Mouse (Mus musculus) layer of hippocampus, adult 8-10 months (tissue): ENCODE measurements around the gene Rpusd2. TPM values are rescaled to one million over a fixed set of nuclear protein-coding genes. Genes with fewer than 3 reads are reported as not detected.
"Not testable (repeated sequence)": the region's sequence is repeated elsewhere in the genome, so short reads cannot be mapped to it uniquely, and the experiment has no call there.

Experiments used
- DNase-seq, 2 experiments: peaks; one replicate each; pipeline ENCODE4 v3.0.0; 2022; ENCODE audit warnings: low spot score in 2 of 2
- total RNA-seq, 4 experiments: library from RNA; stranded (reverse); gene quantifications; 2 replicates each; pipeline ENCODE4 v1.2.4; 2022

The Rpusd2 gene
- 1 to 10 TPM; 7.4 to 9.4 (median 9.0) TPM for total RNA-seq

DNA sequence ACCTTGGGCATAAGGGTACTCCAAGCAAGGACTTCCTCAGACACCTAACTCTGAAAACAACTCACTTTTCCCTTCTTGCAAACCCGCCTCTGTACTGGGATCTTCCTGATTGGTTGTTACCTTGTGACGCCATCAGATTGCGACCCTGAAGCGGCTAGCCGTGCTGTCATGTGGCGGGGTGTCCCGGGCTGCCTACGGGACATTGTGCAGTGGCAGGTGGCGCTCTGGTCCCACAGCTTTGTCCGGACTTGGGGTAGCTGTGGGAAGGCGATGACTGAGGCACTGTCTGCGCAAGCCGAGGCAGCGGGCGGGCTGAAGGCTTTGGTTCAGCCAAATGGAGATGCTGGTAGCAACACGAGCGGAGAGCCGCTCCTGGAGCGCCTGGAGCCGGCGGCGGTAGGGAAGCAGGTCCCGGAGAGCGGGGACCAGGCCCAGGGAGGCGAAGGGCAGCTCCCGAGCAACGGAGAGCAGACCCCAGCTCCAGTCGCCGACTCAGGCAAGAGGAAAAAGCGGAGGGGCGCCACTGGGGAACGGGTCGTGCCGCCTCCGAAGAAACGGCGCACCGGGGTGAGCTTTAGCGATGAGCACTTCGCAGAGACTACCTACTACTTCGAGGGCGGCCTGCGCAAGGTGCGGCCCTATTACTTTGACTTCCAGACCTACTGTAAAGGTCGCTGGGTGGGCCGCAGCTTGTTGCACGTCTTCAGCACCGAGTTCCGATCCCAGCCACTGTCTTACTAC lies at the start of gene Rpusd2:
Gene Rpusd2 (plus strand): TSS at position 135 of the 741 bp plus-strand sequence.
- DNase-seq = peak; percentile 92 to 93

DNA sequence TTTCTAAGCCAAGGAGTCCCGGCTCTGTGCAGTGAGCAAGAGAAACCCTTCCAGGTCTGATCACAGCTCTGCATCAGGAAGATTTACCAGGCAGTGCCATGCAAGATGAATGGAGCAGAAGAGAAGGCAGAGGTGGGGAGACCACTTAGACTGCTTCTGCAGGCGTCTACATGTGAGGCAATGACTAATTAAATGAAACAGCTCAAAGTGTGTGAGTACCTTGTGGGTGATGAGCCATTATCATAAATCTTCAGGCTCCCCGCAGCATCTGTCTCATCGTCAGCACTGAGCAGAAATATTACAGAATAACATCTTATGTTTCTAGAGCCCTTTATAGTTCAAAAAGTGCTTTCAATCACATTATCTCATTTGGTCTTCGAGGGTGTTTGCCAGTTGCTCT lies 39.1 kb upstream of the Rpusd2 start:
- no peak for DNase-seq

DNA sequence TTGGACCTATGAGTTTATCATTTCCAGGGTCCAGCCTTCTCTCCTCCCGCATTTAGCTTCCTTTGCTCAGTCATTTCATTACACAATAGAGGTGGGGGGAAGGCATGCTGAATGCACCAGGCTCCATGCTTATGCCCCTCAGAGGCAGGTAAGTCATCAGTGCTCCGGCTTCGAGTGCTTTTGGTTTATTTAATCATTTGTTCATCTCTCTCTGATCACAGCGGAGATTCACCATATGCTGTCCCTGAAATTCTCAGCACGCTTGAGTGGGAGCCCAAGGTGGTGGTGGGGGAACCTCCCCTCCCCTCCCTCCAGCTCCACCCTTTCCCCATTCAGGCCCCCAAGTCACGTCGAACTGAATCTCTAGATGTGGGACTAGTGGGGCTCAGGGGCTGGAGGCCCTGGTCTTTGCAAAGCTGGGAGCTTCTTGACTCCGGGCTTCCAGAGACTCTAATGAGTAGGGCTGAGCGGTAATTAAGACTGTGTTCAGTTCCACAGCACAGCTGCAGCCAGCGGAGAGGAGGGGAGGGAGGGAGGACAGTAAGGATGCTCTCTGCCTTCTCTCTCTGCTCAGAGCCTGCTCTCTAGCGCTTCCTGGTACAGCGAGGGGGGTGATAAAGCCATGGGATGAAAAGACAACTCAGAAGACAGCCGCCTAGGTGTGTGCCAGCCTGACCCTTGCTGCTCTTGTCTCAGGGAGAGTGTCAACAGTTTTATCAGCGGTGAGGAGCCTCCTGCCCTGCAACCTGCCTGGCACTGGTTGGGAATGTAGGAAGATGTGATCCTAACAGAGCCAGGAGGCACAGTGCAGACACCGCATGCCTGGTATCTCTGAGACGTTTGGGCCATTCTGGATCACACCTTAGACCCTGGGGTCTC lies 38.4 kb upstream of the Rpusd2 start:
- DNase-seq = no peak

DNA sequence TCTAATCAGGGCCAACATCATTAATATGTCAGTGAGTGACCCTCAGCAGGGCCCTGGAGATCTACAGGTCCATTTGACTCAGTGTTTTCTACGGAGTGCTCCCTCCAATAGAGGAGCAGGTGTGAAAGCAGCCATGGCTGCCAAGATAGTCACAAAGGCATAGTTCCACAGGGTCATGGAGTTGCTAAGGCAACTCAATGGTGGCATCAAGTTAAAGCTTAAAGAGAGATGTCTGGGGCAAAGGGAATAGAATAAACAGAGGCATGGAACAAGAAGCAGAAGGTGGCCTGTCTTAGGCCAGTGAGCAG lies 37.8 kb upstream of the Rpusd2 start:
- no peak for DNase-seq

DNA sequence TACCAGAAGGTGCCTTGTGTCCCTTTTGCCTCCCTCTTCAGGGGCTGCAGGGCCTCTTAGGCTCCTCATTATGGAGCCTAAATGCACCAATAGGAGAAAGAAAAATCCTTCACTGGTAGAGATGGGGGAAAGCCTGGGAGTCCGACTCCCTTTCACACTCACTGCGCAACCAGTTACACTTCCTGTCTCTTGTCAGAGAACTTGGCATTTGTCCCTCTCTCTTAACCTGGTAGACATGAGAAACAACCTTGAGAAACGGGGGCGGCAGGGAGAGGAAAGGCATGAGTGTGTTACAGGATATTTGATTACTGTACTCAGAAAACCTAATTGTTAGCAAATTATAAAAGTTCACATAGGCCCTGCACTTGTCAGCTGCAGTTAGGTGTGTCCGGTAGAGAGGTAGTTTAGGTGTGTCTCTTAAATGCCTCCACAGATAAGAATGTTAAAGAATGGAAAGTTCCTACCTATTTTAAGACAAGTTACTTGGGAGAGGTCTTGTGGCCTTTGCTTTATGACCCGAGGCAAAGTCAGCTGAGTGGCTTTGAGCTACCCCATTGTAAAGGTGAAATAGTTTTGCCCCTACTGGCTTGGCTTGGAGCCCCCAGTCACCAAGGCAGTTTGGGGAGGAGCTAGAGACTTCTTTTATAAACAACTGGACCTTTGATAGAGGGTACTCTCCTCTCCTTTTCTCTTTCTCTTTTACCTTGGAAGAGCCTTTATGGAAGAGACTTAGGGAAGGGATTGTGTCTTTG lies 36.3 kb upstream of the Rpusd2 start:
- DNase-seq = no peak

DNA sequence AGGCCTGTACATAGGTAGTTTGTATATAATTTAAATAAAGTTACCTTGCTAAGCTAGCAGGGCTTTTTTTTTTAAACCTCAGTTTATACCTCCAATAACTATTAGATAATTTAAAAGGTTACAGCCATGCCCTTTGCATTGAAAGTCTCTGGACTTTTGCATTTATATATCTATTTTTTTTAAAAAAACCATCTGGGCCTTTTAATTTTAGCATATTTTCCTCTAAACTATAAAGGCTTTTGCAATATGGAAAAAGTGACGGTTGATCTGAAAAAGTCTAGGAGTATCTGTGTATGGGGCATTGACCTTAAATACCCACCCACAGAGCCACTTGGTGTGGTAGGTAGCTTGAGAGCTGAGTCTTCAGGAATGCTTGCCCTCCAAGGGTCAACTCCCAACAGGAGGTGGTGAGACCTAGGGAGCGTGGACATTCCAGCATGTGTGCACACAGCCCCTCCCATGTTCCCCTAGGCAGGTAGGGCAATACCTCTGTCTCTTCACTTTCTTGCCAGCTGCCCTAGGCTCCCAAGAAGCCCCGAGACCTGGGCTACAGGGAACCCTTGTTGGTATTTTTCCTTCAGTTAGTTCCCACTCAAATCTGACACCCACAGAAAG lies 35.5 kb upstream of the Rpusd2 start:
- DNase-seq = no peak

DNA sequence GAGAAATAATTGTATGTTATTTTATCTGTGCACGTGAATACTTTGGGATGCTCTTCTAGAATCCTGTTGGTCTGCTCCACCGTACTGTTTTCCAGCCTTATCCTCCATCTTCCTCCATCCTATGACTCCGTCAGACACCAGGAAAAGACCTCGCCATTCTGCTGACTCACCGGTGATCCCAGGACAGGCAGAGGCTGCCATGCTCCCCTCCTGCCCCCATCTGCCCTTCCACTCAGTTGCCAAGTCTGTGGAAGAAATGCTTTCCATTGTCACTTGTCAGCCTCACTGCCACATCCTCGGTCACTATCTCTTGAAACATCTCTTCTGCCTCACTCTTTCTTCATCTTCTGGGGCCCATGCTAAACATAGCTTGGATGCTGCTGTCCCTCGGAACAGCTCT lies 27.7 kb upstream of the Rpusd2 start:
- DNase-seq = no peak

DNA sequence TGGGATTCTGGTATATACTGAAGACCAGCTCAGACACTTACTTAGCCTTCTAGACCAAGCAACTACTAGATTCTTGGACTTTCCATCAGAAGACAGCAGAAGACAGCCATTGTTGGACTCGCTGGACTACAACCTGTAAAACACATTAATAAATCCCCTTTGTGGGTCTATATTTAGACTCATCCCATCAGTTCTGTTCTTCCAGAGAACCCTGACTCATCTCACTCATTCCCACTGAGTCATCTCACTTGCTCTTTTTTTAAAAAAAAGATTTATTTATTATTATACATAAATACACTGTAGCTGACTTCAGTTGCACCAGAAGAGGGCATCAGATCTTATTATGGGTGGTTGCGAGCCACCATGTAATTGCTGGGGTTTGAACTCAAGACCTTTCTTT lies 25.2 kb upstream of the Rpusd2 start:
- no peak for DNase-seq

DNA sequence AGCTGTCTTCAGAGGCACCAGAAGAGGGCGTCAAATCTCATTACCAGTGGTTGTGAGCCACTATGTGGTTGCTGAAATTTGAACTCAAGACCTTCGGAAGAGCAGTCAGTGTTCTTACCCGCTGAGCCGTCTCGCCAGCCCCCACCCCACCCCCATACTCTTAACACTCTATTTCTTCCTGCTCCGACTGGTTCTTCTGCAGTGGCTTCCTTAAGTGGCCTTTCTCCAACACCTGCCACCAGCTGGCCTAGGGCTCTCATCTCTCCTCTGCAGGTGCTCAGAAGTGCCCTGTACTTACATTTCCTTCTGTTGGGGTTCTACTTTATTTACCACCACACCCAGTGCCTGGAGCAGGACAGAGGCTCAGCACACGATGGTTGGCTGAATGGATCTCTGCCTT lies 19.6 kb upstream of the Rpusd2 start:
- DNase-seq = no peak

DNA sequence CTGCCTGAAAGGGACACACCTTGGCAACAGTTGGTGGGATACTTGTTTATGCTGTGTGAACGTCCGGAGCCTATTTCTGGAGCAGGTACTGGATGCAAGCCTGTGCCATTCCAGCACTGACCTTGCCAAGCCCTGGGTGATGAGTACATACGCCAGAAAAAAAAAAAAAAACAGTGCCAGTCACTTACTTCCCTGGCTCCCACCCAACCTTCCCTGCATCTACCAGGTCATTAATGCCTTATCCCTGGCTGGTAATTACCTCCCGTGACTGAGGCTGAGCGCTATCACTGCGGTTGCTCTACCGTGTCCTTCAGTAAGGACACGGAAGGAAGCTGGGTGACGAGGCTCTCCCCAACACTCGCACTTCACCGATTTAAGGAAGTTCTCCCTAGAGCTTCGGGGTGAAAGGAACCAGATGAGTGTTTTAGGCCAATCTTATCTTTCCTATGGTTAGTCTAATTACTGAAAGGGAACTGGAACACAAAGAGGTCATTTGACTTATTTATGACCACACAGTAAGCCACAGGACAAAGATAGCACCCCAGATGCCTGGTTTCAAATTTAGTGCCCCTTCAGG lies 18.9 kb upstream of the Rpusd2 start:
- DNase-seq = no peak

DNA sequence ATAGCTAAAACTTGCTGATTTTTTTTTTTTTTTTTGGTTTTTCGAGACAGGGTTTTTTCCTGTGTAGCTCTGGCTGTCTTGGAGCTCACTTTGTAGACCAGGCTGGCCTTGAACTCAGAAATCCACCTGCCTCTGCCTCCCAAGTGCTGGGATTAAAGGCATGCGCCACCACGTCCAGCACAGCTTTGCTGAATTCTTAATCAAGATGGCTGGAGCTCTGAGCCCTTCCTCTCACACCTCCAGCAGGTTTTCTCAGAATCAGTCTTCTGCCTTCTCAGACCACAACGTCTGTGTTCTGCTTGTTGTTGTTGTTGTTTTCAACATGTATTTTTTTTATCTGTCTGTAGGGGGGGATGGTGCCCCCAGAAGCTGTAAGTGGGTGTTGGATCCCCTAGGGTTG lies 18.3 kb upstream of the Rpusd2 start:
- not testable (repeated sequence) for DNase-seq

DNA sequence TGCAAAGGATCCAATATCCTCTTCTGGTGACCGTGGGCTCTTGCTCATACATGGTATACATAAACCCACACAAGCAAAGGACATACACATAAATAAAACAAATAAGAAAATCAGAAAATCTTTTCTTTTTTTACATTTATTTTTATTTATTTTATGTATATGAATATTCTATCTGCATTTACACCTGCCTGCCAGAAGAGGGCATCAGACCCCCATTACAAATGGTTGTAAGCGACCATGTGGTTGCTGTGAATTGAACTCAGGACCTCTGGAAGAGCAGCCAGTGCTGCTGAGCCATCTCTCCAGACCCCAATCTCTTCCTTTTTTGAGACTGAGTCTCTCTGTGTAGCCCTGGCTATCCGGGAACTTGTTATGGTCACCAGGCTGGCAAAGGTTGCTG lies 16.9 kb upstream of the Rpusd2 start:
- DNase-seq = no peak

DNA sequence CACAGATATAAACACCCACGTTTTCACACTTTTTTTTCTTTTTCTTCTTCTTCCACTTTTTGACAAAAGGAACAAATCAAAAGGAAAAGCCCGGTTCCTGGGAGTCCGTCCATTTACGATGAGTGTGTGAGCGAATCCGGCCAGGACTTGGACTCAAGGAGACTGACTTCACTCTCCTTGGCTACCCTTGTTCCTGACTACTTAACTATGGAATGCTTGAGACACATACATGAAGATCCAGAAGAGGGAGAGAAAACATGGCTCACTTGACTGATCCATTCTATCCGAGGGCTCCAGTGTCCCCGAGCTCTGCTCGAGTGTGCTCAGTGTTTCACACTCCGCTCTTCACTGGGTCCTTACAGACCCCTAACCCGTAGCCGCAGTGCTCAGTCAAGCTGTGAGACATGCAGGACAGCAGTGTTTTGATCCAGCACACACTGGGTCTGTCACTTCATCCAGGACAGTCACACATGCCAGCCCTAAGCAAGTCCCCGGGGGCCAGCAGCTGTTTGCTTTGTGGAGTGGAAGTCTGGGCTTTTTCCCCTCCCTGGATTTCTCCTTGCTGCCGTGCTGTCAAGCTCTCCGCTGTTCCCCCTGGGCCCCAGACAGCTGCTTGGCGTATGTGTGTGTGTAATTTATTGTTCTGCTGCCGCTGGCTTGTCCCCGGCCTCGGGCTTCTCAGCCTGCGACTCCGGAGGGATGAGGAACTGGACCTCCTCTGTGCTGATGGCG lies 16.0 kb upstream of the Rpusd2 start:
- DNase-seq = no peak

DNA sequence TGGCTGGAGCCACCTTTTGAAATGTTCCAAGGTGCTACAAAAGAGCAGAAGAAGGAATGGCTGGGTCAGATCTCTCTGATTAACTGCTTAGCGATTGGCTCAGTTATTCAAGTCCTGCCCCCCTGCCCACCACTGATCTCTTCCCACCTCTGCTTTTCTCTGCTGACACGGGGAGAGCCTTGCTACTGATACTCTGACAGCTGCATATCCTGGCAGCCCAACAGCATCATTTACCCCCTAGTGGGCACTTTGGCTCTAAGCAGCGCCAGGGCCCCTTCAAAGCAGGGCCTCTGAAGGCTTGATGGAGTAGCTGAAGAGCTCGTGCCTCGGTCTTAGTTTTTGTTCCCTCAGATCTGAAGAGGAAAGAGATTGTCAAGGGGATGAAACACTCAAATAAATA lies 15.5 kb upstream of the Rpusd2 start:
- DNase-seq = no peak

DNA sequence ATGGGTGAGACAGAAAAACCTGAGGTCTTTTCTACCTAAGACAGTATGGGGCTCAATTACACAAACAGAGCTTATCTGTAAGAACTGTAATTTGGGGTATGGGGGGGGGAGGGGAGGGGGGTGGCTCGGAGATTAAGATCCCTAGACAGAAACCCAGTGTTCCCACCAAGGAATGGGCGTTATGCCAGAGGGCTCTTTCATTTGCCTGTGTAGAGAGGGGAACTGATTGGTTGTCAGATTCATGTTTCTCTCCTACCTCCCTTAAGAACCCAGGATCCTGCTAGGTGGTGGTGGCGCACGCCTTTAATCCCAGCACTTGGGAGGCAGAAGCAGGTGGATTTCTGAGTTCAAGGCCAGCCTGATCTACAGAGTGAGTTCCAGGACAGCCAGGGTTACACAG lies 15.1 kb upstream of the Rpusd2 start:
- DNase-seq = no peak

DNA sequence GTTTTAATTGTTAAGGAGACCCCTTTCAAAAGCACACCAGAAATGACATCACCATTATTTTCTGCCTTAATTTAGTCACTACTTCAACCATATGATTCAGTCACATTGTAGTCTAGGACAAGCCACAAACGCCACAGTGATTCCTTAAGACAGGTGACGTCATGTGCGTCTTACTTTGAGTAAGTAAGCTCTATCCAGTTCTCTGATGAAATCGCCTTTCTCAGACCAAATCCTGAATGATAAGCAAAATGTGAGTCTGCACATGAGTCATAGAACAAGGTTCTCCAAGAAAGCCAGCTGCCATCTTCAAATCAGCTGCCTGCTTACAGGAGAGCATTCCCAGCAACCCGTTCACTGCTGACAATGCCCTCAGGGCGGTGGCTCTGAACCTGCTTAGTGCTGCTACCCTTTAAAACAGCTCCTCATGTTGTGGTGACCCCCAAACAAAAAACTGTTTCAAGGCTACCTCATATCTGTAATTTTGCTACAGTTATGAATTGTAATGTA lies 11.4 kb upstream of the Rpusd2 start:
- DNase-seq = no peak

DNA sequence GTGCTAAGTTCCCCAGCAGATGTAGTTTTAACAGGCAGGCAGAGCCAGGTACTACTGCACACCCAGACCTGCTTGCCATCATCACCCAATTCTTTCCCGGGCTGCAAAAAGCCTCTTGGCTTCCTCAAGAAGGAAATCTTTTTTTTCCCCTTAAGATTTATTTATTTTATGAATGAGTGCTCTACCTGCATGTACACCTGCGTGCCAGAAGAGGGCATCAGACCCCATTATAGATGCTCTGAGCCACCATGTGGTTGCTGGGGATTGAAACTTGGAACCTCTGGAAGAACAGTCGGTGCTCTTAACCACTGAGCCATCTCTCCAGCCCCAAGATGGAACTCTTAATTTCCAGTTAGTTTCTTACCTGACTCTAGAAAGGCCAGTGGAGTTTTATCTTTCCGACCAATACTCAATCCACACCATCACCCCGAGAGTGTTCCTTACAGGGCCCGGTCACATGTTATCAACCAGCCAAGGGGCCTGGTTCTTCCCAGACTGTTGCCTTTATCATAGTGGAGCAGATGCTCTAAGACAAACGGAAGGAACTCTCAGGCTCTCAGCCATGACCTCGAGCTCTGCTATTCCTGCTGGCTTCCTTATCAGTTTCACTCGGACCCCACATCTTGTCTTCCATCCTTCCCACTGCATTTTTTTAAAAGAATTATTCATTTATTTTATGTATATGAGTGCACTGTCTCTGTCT lies 9.9 kb upstream of the Rpusd2 start:
- no peak for DNase-seq

DNA sequence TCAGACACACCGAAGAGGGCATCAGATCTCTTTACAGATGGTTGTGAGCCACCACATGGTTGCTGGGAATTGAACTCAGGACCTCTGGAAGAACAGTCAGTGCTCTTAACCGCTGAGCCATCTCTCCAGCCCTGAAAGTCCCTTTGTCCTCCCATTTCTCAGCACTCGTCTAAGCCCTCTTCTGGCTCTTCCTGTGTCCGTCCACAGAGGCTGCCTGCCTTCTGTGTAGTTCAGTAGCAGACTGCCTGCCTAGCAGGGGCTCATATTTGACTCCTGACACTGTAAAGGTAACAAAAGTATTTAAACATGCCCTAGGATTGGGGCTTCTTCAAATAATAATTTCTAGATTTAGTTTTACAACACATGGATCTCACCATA lies 9.4 kb upstream of the Rpusd2 start:
- DNase-seq = no peak

DNA sequence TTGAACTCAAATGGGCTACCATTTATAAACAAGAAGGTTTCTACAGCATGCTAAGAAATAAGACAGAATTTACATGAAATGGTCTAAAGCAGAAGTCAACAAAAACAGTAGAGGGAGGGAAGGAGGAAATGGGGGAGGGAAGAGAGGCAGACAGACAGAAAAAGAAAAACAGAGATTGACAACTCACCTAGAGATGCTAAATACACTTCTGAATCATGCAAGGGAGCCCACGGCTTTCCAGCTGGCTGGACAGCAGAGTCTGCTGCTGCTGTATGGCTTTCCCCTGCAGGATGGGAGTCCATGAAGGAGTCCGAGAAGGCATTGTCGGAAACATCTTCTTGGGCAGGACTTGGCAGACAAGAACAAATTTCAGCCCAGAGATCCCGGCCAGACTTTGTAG lies 7.6 kb upstream of the Rpusd2 start:
- no peak for DNase-seq

DNA sequence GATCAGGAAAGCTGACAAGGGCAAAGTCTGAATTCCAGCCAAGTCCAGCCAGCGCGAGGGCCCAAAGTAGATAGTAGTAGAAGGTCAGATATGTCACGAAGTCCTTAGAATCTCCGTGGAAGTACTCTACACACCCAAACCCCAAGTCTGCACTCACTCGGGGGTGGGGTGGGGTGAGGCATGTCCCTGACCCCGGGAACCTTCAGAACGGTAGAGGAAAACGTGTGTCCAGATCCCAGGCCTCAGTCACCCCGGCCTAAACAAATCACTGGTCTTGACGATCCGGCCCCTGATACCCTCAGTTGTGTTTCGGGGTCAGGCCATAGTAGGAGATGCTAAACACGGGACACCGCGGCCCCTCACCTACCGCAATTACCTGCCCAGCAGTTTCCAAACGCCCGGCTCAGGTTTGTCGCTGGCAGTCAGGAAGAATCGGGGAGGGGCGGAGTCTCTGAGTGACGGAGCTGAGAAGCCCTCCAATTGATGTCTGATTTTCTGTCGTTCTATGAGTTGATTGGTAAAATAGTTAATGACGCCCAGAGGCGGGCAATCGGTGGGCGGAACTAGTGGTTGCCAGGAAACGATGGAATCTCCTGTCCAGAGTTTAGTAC lies 5.5 kb upstream of the Rpusd2 start, which contains the start of gene Ccdc32:
Gene Ccdc32 (minus strand): TSS at position 453 of the 611 bp plus-strand sequence.
- peak; percentile 97 for DNase-seq
